Mouse (Mus musculus): ENCODE results near the gene P3h3. TPM values are rescaled to one million over a fixed set of nuclear protein-coding genes. Genes with fewer than 3 reads are reported as not detected.
"Not testable (repeated sequence)": the region's sequence is repeated elsewhere in the genome, so short reads cannot be mapped to it uniquely, and the experiment has no call there.

The P3h3 gene
- polyA plus RNA-seq, 1 experiment = 1.1 TPM

DNA sequence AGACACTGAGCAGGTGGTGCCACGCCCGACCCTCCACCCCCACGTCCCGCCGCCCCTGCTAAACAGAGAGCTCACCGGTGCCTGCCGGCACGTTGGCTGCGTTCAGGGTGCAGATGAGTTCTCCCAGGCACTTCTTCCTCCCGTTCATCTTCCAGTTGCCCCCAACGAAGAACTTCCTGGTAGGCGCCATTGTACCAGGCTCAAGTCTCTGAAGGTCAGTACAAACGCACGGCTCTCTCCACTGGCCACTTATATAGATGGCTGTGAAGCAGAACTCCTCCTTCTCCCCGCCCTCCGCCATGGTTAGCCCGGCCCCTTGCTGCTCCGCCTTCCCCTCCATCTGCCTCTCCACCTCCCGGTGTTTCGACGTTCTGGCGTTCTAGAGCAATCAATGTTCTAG, 43.6 kb downstream of the P3h3 start, which contains the start of gene Tpi1:
TSS of gene Tpi1 (minus strand) at position 364 of the 400 bp plus-strand sequence.
- H3K4me3 ChIP-seq (ENCODE audit: insufficient read depth, poor library complexity, severe bottlenecking) = peak within 1 kb of the TSS; percentile 94
- peaks cover 68% of the 10 kb centered on the region for H3K36me3 ChIP-seq (ENCODE audit: control insufficient read depth, insufficient read depth)
- H3K79me3 ChIP-seq (ENCODE audit: low read depth) = peaks cover 31% of the 10 kb centered on the region
- no peaks in the 10 kb centered on the region for H3K27me3 ChIP-seq (ENCODE audit: control insufficient read depth, insufficient read depth, insufficient read length)
- H3K79me2 ChIP-seq (ENCODE audit: control insufficient read depth, insufficient read depth) = peaks cover 38% of the 10 kb centered on the region
- TF ChIP-seq CEBPB (IDR thresholded peaks at IDR 0.05; ENCODE audit: low read depth) = no peak
- no peak for TF ChIP-seq CTCF (IDR thresholded peaks at IDR 0.05; ENCODE audit: control insufficient read depth, insufficient read depth, insufficient read length)
- TF ChIP-seq MAX (IDR thresholded peaks at IDR 0.05) = no peak
- TF ChIP-seq MYOG (IDR thresholded peaks at IDR 0.05; ENCODE audit: control insufficient read depth, extremely low read depth, insufficient read length) = no peak
- TF ChIP-seq USF1 (IDR thresholded peaks at IDR 0.05; ENCODE audit: low read depth) = no peak
- no peak for TF ChIP-seq FOSL1 (IDR thresholded peaks at IDR 0.05; ENCODE audit: insufficient read depth, low read length, poor library complexity, severe bottlenecking)
- TF ChIP-seq MYOD1 (IDR thresholded peaks at IDR 0.05; ENCODE audit: control insufficient read depth, insufficient read length, low read depth) = no peak
- peak within 1 kb of the TSS; percentile 86 for H3ac ChIP-seq (ENCODE audit: control insufficient read depth, insufficient read length, low read depth)

DNA sequence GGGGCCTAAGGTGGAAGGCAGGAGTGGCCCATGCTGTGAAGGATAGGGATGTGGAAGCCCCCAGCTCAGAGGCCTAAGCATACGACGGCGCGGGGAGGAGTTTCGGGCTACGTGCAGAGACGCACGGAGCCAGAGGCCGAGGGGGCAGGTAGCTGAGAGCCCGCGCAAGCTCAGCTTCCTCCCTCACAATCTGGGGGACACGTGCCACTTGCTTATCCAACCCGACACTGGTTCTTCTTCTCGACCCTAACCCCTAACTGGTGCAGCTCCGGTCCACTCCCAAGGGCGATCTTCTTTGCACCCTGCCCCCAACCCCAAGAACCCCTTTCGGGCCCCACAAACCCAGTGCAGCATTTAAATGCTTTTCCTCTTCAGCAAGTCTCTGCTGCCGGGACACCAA, 44.1 kb downstream of the P3h3 start:
- H3K4me3 ChIP-seq (ENCODE audit: insufficient read depth, poor library complexity, severe bottlenecking) = peak overlapping the region; percentile 94
- TF ChIP-seq MYOD1 (IDR thresholded peaks at IDR 0.05; ENCODE audit: control insufficient read depth, insufficient read length, low read depth) (no peak), CEBPB (IDR thresholded peaks at IDR 0.05; ENCODE audit: low read depth) (no peak), FOSL1 (IDR thresholded peaks at IDR 0.05; ENCODE audit: insufficient read depth, low read length, poor library complexity, severe bottlenecking) (no peak), MAX (IDR thresholded peaks at IDR 0.05) (peak; percentile 17), CTCF (IDR thresholded peaks at IDR 0.05; ENCODE audit: control insufficient read depth, insufficient read depth, insufficient read length) (no peak), MYOG (IDR thresholded peaks at IDR 0.05; ENCODE audit: control insufficient read depth, extremely low read depth, insufficient read length) (no peak), USF1 (IDR thresholded peaks at IDR 0.05; ENCODE audit: low read depth) (peak; percentile 28)

DNA sequence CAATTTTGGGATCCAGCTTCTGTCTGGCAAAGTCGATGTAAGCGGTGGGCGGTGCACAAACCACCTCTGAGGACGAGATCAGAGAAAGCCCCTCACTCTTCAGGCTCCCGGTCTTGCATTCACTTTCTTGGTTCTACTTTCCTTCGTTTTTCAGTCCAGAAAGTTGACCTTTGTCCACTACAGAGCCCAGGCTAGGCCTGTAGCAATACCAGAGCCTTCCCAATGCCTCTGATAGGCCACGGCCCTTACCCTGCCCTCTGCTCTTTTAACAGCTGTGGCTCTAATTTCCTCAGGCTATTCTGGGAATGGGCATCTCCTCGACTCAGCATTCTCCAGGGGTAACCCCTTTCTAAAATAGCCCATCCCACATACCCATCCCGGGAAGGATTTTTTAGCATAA, 44.7 kb downstream of the P3h3 start:
- H3K36me3 ChIP-seq (ENCODE audit: control insufficient read depth, insufficient read depth) = peaks cover 58% of the 10 kb centered on the region

More for the DNA sequence above, 44.1 kb downstream of the P3h3 start:
- Histone ChIP-seq H3K79me3 (ENCODE audit: low read depth) (peaks cover 31% of the 10 kb centered on the region), H3K36me3 (ENCODE audit: control insufficient read depth, insufficient read depth) (peaks cover 64% of the 10 kb centered on the region), H3K27me3 (ENCODE audit: control insufficient read depth, insufficient read depth, insufficient read length) (no peaks in the 10 kb centered on the region), H3ac (ENCODE audit: control insufficient read depth, insufficient read length, low read depth) (peak overlapping the region; percentile 86), H3K79me2 (ENCODE audit: control insufficient read depth, insufficient read depth) (peaks cover 38% of the 10 kb centered on the region)

DNA sequence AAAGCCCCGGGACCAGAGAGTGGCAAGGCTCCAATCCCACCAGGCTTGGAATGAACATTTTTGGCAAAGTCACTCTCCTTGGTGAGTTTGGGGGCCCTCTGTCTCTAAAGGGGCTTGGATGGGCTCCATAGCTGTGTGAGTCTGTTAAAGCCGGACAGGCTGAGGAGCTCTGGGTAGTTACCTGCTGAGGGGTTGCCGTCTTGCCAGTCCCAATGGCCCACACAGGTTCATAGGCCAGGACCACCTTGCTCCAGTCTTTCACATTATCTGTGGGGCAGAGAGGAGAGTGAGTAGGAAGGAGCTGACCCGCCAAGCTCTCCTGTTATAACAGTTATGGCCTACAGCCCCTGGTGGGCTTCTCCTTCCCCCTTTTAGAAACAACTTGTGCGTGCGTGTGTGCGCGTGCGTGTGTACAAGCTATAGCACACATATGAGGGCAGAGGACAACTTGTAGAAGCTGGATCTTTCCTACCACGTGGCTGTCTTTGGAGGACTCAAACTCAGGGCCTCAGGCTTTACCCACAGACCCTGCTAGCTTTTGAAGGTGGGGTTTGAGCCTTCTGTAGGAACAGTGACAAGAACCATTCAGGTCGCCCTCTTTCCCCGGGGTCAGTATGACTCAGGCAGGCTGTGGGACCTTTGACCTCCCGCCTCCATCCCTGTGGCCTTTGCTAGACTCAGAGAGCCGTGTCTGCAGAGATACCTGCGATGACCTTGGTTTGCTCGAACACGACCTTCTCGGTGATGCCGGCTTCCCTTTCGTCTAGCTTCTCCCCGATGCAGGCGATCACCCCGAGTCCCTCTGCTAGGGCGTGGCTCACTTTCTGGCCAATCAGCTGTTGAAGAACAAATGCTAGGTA, 45.6 kb downstream of the P3h3 start:
- no peak for TF ChIP-seq FOSL1 (IDR thresholded peaks at IDR 0.05; ENCODE audit: insufficient read depth, low read length, poor library complexity, severe bottlenecking)
- no peak for TF ChIP-seq USF1 (IDR thresholded peaks at IDR 0.05; ENCODE audit: low read depth)
- TF ChIP-seq CTCF (IDR thresholded peaks at IDR 0.05; ENCODE audit: control insufficient read depth, insufficient read depth, insufficient read length) = no peak
- TF ChIP-seq MYOG (IDR thresholded peaks at IDR 0.05; ENCODE audit: control insufficient read depth, extremely low read depth, insufficient read length) = no peak
- no peak for TF ChIP-seq MYOD1 (IDR thresholded peaks at IDR 0.05; ENCODE audit: control insufficient read depth, insufficient read length, low read depth)
- no peak for TF ChIP-seq MAX (IDR thresholded peaks at IDR 0.05)

More for the DNA sequence above, 44.7 kb downstream of the P3h3 start:
- Histone ChIP-seq H3K27me3 (ENCODE audit: control insufficient read depth, insufficient read depth, insufficient read length) (no peaks in the 10 kb centered on the region), H3ac (ENCODE audit: control insufficient read depth, insufficient read length, low read depth) (peak overlapping the region; percentile 86), H3K4me3 (ENCODE audit: insufficient read depth, poor library complexity, severe bottlenecking) (peak overlapping the region; percentile 94), H3K79me2 (ENCODE audit: control insufficient read depth, insufficient read depth) (peaks cover 38% of the 10 kb centered on the region), H3K79me3 (ENCODE audit: low read depth) (peaks cover 31% of the 10 kb centered on the region)
- TF ChIP-seq USF1 (IDR thresholded peaks at IDR 0.05; ENCODE audit: low read depth) (no peak), MAX (IDR thresholded peaks at IDR 0.05) (no peak), MYOD1 (IDR thresholded peaks at IDR 0.05; ENCODE audit: control insufficient read depth, insufficient read length, low read depth) (no peak), FOSL1 (IDR thresholded peaks at IDR 0.05; ENCODE audit: insufficient read depth, low read length, poor library complexity, severe bottlenecking) (no peak), CTCF (IDR thresholded peaks at IDR 0.05; ENCODE audit: control insufficient read depth, insufficient read depth, insufficient read length) (no peak), CEBPB (IDR thresholded peaks at IDR 0.05; ENCODE audit: low read depth) (no peak)

DNA sequence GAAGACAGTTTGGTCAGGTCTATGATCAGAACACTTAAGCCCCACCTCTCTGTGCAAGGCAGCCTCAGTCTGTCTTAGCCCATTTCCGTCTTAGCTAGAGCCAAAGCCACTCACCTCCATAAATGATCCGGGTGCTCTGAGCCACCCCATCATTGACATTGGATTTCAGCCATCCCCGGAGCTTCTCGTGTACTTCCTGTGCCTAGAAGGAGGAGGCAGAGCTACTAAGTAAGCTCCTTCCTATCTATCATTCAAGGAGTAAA, 46.2 kb downstream of the P3h3 start:
- Histone ChIP-seq H3K36me3 (ENCODE audit: control insufficient read depth, insufficient read depth) (peaks cover 46% of the 10 kb centered on the region), H3K79me2 (ENCODE audit: control insufficient read depth, insufficient read depth) (peaks cover 38% of the 10 kb centered on the region), H3ac (ENCODE audit: control insufficient read depth, insufficient read length, low read depth) (no peak overlapping the region), H3K27me3 (ENCODE audit: control insufficient read depth, insufficient read depth, insufficient read length) (no peaks in the 10 kb centered on the region), H3K4me3 (ENCODE audit: insufficient read depth, poor library complexity, severe bottlenecking) (no peak overlapping the region), H3K79me3 (ENCODE audit: low read depth) (peaks cover 31% of the 10 kb centered on the region)
- TF ChIP-seq MYOD1 (IDR thresholded peaks at IDR 0.05; ENCODE audit: control insufficient read depth, insufficient read length, low read depth) = no peak
- TF ChIP-seq MAX (IDR thresholded peaks at IDR 0.05) = no peak
- no peak for TF ChIP-seq MYOG (IDR thresholded peaks at IDR 0.05; ENCODE audit: control insufficient read depth, extremely low read depth, insufficient read length)
- TF ChIP-seq CTCF (IDR thresholded peaks at IDR 0.05; ENCODE audit: control insufficient read depth, insufficient read depth, insufficient read length) = no peak
- TF ChIP-seq USF1 (IDR thresholded peaks at IDR 0.05; ENCODE audit: low read depth) = no peak
- TF ChIP-seq FOSL1 (IDR thresholded peaks at IDR 0.05; ENCODE audit: insufficient read depth, low read length, poor library complexity, severe bottlenecking) = no peak
- TF ChIP-seq CEBPB (IDR thresholded peaks at IDR 0.05; ENCODE audit: low read depth) = no peak

More for the DNA sequence above, 45.6 kb downstream of the P3h3 start:
- Histone ChIP-seq H3K4me3 (ENCODE audit: insufficient read depth, poor library complexity, severe bottlenecking) (peak overlapping the region; percentile 94), H3K36me3 (ENCODE audit: control insufficient read depth, insufficient read depth) (peaks cover 48% of the 10 kb centered on the region), H3ac (ENCODE audit: control insufficient read depth, insufficient read length, low read depth) (no peak overlapping the region), H3K79me2 (ENCODE audit: control insufficient read depth, insufficient read depth) (peaks cover 38% of the 10 kb centered on the region), H3K79me3 (ENCODE audit: low read depth) (peaks cover 31% of the 10 kb centered on the region), H3K27me3 (ENCODE audit: control insufficient read depth, insufficient read depth, insufficient read length) (no peaks in the 10 kb centered on the region)

DNA sequence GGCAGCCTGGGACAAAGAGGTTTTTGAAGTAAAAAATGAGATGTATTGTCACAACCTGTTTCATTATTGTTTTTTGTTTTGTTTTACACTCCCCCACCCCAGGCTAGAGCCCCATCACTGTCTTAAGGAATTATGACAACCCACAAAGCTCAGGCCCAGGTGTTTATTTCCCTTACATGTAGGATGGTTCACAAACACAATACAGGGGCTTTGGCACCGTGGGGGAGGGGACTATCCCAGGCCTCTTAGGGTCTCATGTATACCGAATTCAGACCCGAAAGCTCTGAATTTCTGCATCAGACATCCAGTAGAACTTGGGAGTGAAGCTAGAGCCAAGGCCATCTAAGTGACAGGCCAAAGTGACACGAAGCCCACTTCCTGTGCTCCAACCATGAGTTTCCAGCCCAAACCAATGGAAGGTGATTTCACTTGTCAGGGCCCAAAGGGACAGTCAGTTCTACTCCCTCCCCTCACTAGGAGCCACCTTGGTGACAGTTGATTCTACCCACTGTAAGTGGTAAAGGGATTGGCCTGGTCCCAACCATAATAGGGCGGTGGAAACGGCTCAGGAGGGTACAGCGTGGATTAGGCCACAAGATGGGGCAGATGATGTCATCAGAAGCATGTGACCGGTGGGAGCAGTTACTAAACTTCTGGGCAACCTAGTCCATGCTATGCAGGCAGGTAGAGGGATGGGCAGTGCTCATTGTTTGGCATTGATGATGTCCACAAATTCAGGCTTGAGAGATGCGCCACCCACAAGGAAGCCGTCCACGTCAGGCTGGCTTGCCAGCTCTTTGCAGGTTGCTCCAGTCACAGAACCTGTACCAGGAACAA, 46.8 kb downstream of the P3h3 start:
- H3K79me3 ChIP-seq (ENCODE audit: low read depth) = peaks cover 31% of the 10 kb centered on the region
- H3K79me2 ChIP-seq (ENCODE audit: control insufficient read depth, insufficient read depth) = peaks cover 38% of the 10 kb centered on the region
- not testable (repeated sequence) for H3K27me3 ChIP-seq (ENCODE audit: control insufficient read depth, insufficient read depth, insufficient read length); H3ac ChIP-seq (ENCODE audit: control insufficient read depth, insufficient read length, low read depth); H3K4me3 ChIP-seq (ENCODE audit: insufficient read depth, poor library complexity, severe bottlenecking)
- peaks cover 42% of the 10 kb centered on the region for H3K36me3 ChIP-seq (ENCODE audit: control insufficient read depth, insufficient read depth)

Data from C2C12 (cell line).